Mouse (Mus musculus): ENCODE data around the gene Rnf114.

Gene Rnf114

DNA sequence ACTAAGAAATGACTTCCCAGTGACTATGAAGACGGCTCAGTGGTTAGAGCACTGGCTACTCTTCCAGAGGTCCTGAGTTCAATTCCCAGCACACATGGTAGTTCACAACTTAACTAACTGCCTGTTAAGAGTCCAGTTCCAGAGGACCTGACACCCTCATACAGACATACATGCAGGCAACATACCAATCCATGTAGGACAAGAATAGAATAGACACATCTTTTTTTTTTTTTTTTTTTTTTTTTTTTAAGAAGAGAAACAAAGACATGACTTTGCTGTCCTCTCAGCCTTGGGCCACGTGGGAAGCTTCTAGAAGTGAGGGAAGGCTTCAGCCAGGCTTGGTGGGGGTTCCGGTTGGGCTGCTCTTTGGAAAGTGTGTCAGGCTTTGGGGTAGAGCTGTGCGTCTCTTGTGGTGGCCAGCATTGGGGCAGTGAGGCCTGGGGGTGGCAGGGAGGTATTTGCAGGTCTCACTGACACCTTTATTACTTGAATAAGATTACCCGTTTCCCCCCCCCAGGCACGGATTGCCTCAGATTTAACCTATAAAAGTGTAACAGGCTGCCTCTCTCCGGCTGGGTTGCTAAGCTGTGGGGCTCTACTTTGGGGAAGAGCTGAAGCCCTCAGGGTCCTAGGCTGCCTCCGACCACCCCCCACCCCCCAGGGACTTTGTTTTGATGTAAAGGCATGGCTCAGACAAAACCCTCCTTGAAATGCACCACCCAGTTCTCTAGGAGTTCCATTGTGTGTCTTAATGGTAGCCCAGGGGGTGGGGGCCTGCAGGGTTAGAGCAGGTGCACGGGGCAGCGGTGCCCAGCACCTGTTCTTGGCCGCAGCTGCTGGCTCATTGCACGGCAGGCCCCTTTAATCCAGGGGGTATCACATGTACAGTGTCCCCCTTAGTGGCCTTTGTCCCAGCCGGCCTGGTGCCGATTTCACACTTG, 47.4 kb downstream of the Rnf114 start:
- no peak for DNase-seq (ENCODE audit: low read depth, low spot score)

DNA sequence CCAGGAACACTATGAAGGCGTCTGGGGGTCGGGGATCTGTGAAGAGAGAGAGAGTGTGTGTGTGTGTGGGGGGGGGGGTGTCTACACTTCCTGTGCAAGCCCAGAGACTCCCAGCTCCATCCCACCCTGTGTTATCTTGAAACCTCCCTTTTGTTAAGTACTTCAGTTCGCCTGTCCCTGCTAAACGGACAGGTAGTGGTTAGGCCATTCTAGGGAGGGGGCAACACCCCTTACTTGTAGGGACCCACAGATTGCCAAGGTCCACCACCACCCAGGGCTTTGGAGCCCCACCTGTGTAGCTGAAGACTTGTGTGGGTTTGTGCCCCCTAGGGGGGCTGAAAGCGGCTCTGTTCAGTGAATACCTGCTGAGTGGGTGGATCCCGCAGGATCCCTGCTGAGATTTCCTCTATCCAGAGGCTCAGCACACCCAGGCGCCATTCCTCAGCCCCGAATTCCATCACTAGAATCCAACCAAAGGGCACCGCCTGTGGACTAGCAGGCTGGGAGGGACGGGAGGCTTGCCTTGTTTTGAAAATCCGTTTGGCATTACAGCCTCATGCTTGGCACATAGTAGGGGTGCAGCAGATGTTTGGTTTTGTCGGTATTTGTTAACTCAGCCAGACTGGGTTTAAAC, 48.1 kb downstream of the Rnf114 start:
- no peak for DNase-seq (ENCODE audit: low read depth, low spot score)

DNA sequence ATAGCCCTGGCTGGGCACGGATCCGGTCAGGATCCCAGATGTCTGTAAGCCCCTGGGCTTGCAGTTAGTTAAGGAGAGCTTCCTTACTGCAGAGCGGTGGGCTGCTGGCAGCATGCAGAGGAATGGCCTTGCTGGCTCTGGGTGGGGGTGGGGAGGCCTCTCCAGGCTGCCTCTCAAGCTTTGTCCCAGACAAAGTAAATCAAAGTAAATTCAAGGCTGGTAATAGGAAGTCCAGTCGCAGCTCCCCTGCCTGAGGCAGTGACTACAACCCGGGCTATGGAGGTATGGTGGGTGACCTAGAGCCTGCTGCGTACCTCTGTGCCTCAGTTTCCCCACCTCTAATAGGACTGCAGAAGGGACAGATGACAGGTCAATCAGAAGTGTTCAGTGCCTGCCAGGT, 48.9 kb downstream of the Rnf114 start:
- no peak for DNase-seq (ENCODE audit: low read depth, low spot score)

DNA sequence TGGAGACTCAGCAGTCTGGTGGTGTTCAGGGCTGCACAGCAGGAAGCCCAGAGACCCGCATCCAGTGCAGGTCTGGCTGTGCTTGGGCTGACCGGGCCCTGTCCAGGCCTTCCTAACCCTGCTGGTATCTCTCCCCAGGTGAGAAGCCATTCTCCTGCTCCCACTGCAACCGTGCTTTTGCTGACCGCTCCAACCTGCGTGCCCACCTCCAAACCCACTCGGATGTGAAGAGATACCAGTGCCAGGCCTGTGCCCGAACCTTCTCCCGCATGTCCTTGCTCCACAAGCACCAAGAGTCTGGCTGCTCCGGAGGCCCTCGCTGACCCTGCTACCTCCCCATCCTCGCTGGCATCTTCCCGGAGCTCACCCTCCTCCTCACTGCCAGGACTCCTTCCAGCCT, 49.3 kb downstream of the Rnf114 start:
- no peak for DNase-seq (ENCODE audit: low read depth, low spot score)

DNA sequence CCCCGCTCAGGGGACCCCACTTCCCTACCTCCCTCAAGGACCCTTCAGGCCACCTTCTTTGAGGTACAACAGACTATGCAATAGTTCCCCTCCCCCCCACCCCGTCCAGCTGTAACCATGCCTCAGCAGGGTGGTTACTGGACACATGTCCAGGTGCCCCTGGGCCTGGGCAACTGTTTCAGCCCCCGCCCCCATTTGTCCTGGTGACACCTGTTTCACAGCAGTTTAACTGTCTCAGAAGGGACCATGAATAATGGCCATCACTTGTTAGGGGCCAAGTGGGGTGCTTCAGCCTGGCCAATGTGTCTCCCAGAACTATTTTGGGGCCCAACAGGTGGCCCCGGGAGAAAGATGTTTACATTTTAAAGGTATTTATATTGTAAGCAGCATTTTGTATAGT, 49.9 kb downstream of the Rnf114 start:
- DNase-seq (ENCODE audit: low read depth, low spot score) = no peak

DNA sequence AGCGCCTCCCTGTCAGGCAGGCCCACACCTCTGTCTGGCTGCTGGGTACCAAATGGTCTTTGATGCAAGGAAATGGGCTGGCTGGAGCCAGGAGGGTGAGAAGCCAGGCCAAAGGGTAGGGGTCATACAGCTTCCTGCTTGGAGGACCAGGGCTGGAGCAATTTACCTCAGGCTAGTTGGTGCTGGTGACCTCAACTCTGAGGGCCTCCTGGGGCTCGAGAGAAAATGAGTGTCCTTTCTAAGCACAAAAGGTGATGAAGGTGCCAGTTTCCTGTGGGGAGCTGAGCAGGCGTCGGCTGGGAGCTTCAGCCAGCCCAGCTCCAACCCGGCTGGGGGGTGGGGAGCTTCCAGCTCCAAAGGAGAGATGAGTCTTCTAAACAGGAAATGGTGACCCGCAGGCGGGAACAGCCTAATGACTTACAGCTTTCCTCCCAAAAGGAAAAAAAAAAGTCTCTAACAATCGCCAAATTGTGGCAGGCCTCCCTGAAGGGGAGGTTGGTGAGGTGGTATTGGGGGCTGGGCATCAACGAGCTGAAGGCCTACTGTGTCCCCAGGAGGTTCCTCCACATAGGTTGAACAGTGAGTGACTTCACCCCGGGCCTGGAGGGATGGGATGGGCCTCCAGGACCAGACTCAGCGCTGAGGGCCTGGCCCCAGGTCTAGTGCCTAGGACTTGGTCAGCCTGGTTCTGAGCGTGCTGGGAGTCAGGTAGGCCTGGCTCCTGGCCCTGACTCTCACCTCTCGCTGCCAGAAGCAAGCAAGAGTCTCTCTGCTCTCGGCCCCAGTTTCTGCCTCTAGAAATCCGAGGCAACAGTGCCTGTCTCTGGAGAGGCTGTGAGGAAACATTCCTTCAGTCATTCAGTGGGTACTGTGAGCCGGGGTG, 50.9 kb downstream of the Rnf114 start:
- DNase-seq (ENCODE audit: low read depth, low spot score) = peak; percentile 43

DNA sequence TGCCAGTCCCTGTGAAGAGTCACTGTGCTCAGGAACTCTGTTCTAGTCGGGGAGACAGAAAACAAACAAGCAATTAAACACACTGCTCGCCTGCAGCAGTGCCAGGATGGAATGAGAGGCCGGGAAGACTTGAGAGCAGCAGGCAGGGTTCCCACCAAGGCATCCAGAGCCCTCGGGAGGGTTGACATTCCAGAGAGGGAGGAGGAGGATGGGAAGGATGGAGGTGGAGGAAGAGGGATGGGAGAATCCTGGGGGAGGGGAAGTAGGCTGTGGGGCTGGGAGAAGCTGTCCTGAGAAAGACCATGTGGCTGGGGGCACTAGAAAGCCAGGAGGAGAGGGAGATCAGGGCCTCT, 51.5 kb downstream of the Rnf114 start:
- DNase-seq (ENCODE audit: low read depth, low spot score) = no peak

DNA sequence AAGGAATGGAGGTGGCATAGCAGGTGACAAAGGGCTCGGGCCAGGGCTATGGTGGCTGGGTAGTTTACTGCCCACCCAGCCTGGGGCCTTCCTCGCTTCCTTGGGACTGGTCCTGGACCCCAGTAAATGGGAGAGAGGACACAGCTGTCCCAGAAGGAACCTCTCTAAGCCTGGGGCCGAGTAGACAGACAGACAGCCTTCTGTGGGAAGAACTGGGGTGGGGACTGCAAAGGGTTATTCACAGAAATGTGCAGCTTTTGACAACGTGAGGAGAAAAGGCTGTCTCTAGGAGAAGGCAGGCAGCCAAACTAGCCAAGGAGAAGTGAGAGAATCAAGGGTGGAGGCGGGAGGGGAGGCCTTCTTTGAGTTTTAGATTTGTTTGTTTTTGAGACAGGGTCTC, 52.0 kb downstream of the Rnf114 start:
- no peak for DNase-seq (ENCODE audit: low read depth, low spot score)

DNA sequence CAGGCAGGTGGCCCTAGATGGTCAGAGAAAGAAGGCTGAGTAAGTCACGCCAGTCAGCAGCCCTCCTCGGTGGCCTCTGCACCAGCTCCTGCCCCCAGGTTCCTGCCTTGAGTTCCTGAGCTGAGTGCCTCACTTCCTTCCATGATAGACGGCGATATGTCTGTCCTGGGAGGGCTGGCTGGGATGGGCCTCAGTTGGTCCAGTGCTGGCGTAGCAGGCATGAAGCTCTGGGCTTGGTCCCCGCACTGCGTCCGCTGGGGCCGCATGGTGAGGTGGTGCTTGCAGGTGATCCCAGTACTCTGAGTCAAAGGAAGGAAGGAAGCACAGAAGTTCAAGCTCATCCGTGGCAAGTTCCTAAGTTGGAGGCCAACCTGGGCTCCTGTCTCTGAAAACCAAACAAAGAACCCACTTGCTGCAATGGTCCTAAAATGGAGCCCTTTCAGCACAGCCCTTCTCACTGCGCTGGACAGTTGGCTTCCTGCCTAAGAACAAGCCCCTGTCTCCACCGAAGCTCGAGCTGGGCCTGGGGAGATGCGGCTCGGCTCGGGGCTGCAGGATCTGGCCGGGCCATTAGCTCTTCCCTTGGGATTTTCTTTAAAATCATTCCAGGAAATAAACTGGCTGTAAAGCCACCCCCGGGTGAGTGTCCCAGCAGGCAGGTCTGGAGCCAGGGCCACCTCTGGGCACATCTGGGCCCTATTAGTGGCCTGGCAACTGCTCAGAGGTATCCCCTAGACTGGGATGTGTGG, 54.2 kb downstream of the Rnf114 start:
- DNase-seq (ENCODE audit: low read depth, low spot score) = peak; percentile 26

DNA sequence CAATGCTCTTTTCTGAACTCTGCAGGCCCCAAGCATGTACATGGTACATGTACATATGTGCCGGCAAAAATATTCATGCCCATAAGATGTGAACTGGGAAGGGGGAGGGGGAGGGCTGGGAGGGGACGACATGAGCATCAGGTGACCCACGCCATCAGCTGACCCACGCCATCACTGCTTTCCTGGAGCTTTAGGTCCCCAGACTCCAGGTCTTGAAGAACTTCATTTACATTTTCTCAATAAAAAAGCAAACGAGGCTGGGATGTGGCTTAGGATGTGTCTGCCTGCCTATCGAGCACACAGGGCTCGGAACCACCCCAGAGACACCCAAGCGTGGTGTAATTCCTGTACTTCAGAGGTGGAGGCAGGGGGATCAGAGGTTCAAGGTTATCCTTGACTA, 55.0 kb downstream of the Rnf114 start:
- DNase-seq (ENCODE audit: low read depth, low spot score) = no peak

DNA sequence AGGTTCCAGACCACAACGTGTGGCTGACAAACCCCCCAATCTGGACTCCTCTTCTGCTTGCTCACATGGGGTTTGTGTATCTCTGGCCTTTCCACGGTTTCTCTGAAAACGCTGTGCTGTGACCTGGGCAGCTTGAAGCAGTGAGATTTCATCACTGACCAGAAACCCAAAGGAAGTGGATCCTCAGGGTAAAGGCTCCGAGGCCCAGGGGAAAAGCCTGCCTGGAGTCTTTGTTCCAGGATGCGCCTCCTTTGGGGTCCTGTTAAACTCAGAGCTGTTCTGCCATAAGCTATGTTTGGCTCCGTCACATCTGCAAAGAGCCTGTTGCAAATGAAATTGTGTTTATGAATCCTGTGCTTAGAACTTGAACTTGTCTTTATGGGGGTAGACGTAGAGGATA, 56.5 kb downstream of the Rnf114 start:
- no peak for DNase-seq (ENCODE audit: low read depth, low spot score)

DNA sequence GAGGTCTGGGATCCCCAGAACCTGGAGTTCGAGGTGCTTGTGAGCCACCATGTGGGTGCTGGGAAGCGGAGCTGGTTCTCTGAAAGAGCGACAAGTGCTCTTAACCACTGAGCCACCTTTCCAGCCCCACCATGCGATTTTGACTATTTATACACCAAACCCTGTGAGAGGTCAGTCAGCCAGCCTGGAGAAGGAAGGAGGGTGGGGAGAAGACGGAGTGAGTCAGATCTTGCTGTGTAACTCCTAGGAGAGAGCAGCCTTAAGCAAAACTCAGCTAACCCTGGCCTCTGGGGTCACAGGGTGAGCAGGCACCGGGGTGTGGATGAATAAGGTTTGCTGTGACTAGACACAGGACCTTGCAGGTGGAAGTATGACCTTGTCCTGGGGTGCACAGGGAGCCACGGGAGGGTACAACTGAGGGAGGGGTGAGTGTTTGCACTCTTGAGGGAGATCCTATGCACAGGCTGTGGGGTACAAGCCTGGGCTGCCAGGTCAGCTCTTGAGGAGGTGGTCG, 58.0 kb downstream of the Rnf114 start:
- DNase-seq (ENCODE audit: low read depth, low spot score) = no peak

DNA sequence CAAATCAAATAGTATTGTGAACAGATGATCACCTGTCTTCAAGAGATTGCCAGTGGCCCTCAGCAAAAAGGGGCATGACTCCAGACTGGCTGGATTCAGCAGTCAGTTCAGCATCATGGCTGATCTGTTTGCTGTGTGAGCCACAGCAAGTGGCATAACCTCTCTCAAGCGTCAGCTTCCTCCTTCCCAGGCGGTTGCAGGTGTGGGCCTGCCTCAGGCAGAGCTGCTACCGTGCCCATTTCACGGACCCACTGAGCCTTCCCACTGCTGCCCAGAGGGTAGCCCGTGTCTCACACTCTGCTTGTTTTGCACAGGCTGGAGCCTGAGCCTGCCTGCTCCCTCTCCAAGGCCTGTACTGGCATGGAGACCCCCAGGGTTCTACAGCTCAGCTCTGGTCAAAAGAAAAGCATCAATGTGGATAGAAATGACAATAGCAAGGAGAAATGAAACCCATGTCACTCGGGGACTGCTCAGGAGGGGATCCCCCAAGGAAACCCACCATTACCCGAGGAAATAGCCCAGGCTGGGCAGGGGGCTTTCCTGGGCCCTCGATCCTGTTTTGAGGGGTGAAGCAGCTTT, 59.0 kb downstream of the Rnf114 start:
- DNase-seq (ENCODE audit: low read depth, low spot score) = no peak

DNA sequence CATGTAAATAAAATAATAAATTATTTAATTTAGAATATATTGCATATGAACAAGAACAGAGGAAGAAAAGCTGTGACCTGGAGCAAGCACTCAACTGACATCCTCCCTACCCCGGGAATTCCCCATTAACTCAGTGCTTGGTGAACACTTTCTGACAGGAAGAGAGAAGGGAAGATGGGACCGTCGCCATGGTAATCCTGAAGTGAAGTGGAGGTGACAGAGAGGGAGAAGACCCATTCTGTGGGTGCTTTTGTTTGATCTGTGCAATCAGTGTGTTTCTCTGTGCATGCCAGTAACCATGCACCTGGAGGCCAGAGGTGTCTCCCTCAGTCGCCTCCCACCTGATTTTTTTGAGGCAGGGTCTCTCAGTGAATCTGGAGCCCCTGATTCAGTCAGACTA, 59.8 kb downstream of the Rnf114 start:
- no peak for DNase-seq (ENCODE audit: low read depth, low spot score)

DNA sequence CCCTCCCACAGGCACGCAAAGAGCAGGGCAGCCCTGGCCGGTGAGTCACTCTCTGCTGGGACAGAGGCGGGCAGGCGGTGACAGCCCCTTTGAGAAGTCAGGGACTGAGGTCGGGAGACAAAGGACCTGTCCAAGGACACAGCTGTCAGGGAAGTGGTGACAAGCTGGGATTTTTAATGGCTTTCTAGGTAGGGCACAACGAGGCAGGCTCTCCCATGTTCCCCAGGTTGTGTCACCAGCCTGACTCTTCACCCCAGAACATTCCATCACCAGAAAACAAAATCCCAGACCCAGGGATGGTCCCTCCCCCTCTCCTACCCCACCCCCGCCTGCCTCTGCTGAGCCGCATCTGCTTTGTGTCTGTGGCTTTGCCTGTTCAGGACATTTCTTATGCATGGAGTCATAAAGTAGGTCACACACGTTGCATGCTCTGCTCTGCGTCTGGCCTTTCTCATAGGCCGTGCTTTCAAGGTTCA, 60.5 kb downstream of the Rnf114 start:
- DNase-seq (ENCODE audit: low read depth, low spot score) = no peak

DNA sequence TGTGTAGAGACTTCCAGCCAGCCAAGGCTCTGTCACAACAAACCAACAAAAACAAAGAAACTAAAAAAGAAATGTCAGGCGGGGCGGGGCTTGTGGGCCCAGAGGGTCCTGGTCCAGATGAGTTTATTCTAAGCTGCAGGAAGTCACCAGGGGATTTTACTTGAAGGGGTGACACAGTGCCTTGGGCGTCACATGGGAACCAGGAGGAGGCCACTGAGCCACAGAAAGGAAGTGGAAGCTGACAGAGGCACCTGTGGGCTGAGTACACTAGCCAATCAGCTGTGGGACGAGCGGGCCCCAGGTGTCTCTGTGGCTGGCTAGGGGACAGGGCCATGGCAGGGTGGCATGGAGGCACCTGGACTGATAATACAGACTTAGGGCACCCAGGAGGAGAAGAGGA, 63.3 kb downstream of the Rnf114 start:
- DNase-seq (ENCODE audit: low read depth, low spot score) = no peak

DNA sequence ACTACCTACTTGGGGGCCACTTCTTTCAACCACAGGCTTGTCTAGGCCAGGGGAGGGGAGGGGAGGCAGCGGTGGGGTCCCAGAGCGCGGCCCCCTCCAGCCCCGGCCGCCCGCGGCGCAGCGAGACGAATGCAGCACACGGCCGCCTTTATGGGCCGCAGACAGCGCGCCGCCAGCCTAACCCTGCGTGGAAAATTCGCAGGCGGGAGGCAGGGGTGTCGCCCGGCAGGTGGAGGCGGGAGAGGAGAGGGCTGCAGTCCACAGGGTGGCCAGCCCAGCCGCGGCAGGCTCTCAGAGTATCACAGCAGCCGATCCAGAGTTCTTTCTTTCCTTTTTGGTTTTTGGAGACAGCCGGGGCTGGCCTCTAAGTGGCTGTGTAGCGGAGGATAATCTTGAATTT, 67.0 kb downstream of the Rnf114 start:
- DNase-seq (ENCODE audit: low read depth, low spot score) = no peak

DNA sequence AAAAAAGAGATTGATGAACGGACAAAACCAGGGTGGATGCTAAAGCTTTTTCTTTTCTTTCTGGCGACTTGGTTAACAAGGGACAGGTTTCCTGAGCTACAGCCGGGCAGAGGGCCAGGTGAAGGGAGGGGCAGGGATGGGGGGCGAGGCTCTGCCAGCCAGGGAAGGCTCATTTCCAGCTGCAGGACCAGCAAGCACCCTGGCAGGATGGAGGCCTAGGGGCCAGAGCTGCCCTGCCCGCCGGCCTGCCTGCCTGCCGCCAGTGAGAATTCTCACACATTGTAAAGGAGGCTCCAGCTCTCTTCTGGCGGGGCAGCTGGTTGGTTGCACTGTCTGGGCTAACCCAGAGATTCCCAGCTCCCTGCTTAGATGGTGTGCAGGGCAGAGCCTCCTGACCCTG, 69.7 kb downstream of the Rnf114 start:
- DNase-seq (ENCODE audit: low read depth, low spot score) = peak; percentile 39

DNA sequence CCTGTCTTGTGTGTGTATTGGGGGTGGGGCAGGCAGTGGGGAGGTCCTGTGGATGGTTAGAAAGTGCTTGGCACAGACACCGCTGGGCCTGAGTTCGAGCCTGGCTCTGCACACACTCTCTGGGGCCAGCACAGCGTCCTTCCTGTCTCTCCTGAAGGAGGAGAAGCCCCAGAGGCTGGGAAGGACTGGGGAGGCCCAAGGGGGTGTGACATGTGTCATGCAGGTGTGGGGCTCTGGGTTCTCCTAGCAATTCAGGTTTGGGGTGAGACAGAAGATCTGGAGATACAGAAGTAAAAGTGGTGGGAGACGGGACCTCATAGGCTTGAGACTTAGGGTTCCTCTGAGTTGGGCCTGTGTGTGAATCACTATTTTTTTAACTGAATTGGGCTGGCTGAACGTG, 70.6 kb downstream of the Rnf114 start:
- DNase-seq (ENCODE audit: low read depth, low spot score) = no peak

DNA sequence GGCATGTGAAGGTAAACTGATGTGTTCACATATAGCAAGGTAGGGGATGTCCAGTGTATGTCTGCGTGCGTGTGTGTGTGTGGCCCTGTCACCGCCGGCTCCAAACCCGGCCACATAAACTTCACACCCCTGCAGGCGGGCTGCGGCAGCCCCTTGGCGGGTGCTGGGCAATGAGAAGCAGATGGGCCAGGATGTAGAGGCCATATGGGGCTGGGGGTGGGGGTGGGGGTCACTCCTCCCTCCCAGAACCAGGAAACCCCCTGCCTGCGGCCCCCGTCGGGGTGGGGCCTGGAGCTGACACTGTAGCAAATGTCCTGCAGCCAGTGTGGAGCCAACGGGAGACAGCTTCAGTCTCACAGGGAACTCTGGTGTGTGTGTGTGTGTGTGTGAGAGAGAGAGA, 71.3 kb downstream of the Rnf114 start:
- DNase-seq (ENCODE audit: low read depth, low spot score) = no peak
